Mouse (Mus musculus) hindbrain, embryonic 12.5 days (tissue): ENCODE results near the gene Gm11937. TPM values are rescaled to one million over a fixed set of nuclear protein-coding genes. Genes with fewer than 3 reads are reported as not detected.
"Not testable (repeated sequence)": the region's sequence is repeated elsewhere in the genome, so short reads cannot be mapped to it uniquely, and the experiment has no call there.

Source experiments
- ATAC-seq: fragments of 200-750 bp; cut with Nextera tagmentation; 2 replicates; pipeline ENCODE4 v1.8.0; 2017; ENCODE audit warnings: moderate TSS enrichment; ENCODE audit not compliant: low FRiP score
- H3K27ac ChIP-seq: fragments of 300-500 bp; sonication (generic); 2 replicates; pipeline ENCODE4 v1.5.1; 2016; ENCODE audit warnings: mild to moderate bottlenecking
- H3K27me3 ChIP-seq: fragments of 300-500 bp; sonication (generic); 2 replicates; pipeline ENCODE4 v1.6.1; 2016; ENCODE audit warnings: mild to moderate bottlenecking
- H3K36me3 ChIP-seq: fragments of 300-500 bp; sonication (generic); 2 replicates; pipeline ENCODE4 v1.6.1; 2016; ENCODE audit warnings: mild to moderate bottlenecking
- H3K4me1 ChIP-seq: fragments of 300-500 bp; sonication (generic); 2 replicates; pipeline ENCODE4 v1.6.1; 2016
- H3K4me2 ChIP-seq: fragments of 300-500 bp; sonication (generic); replicated peaks from 2 replicates; pipeline ENCODE4 v1.6.1; 2016; ENCODE audit warnings: mild to moderate bottlenecking
- H3K4me3 ChIP-seq: fragments of 300-500 bp; sonication (generic); 2 replicates; pipeline ENCODE4 v1.5.1; 2016; ENCODE audit warnings: mild to moderate bottlenecking
- H3K9ac ChIP-seq: fragments of 300-500 bp; sonication (generic); 2 replicates; pipeline ENCODE4 v1.6.1; 2016; ENCODE audit warnings: mild to moderate bottlenecking, moderate library complexity
- H3K9me3 ChIP-seq: fragments of 300-500 bp; sonication (generic); replicated peaks from 2 replicates; pipeline ENCODE4 v1.6.1; 2016; ENCODE audit warnings: mild to moderate bottlenecking
- WGBS: fragments of 180-500 bp; shearing (Covaris S2); methylation state at CpG from one replicate; pipeline ENCODE4 v1.1.7; 2016; 5-methylcytosine and 5-hydroxymethylcytosine counted together
- polyA plus RNA-seq: library from polyadenylated mRNA; unstranded; fragments of >200 nt; fragmentation: Nextera tagmentation; extraction: Ambion mirVana; gene quantifications from 2 replicates; pipeline ENCODE4 v1.2.1, GENCODE M21; 2016

The Gm11937 gene
- polyA plus RNA-seq: not detected in 2 replicates

GRCm38 (mm10) chr11:99610089-99610488 is at the start of gene Gm11937:
TSS of gene Gm11937 (minus strand) at chr11:99610189.
- H3K9me3 ChIP-seq, H3K36me3 ChIP-seq, H3K4me1 ChIP-seq, H3K4me3 ChIP-seq, H3K27me3 ChIP-seq, ATAC-seq, H3K27ac ChIP-seq, H3K4me2 ChIP-seq, H3K9ac ChIP-seq: not testable (repeated sequence)
- WGBS: 84% methylated on average over 1 of the region's 2 CpGs

- 89% methylated on average over 4 of the region's 4 CpGs for WGBS
- H3K27ac ChIP-seq: no peak overlapping the region
- no peaks in the 10 kb centered on the region for H3K27me3 ChIP-seq
- H3K4me3 ChIP-seq: no peak overlapping the region
- H3K9ac ChIP-seq: no peak overlapping the region
- H3K4me2 ChIP-seq: no peak overlapping the region
- H3K9me3 ChIP-seq: no peaks in the 10 kb centered on the region
- H3K36me3 ChIP-seq: no peaks in the 10 kb centered on the region
- ATAC-seq: no peak
- H3K4me1 ChIP-seq: no peaks in the 10 kb centered on the region
Observed at GRCm38 (mm10) chr11:99659256-99659655, 49.3 kb upstream of the Gm11937 start.

- H3K27me3 ChIP-seq, H3K36me3 ChIP-seq, H3K4me1 ChIP-seq, H3K4me2 ChIP-seq, H3K4me3 ChIP-seq, H3K9me3 ChIP-seq, H3K9ac ChIP-seq, H3K27ac ChIP-seq, ATAC-seq: not testable (repeated sequence)
- 59% methylated on average over 10 of the region's 10 CpGs for WGBS
Observed at GRCm38 (mm10) chr11:99658467-99659010, 48.5 kb upstream of the Gm11937 start, which contains the start of gene Gm11563. TSS of gene Gm11563 (minus strand) at chr11:99658960.

- no peak overlapping the region for H3K27ac ChIP-seq
- no peaks in the 10 kb centered on the region for H3K4me1 ChIP-seq
- no peaks in the 10 kb centered on the region for H3K36me3 ChIP-seq
- no peak overlapping the region for H3K4me3 ChIP-seq
- H3K9ac ChIP-seq: no peak overlapping the region
- no peaks in the 10 kb centered on the region for H3K9me3 ChIP-seq
- no peaks in the 10 kb centered on the region for H3K27me3 ChIP-seq
- H3K4me2 ChIP-seq: no peak overlapping the region
- ATAC-seq: no peak
- WGBS: 49% methylated on average over 5 of the region's 5 CpGs
Observed at GRCm38 (mm10) chr11:99657051-99657450, 47.1 kb upstream of the Gm11937 start.

GRCm38 (mm10) chr11:99650136-99650535 is 40.1 kb upstream of the Gm11937 start, which contains the start of gene Gm11555:
TSS of gene Gm11555 (minus strand) at chr11:99650236.
- Histone ChIP-seq H3K9ac (no peak within 1 kb of the TSS), H3K9me3 (no peaks in the 10 kb centered on the region), H3K4me3 (no peak within 1 kb of the TSS), H3K36me3 (no peaks in the 10 kb centered on the region), H3K27ac (no peak within 1 kb of the TSS), H3K4me1 (no peaks in the 10 kb centered on the region), H3K27me3 (no peaks in the 10 kb centered on the region), H3K4me2 (no peak within 1 kb of the TSS)
- 83% methylated on average over 2 of the region's 2 CpGs for WGBS
- no peak for ATAC-seq

GRCm38 (mm10) chr11:99646444-99646843 is 36.5 kb upstream of the Gm11937 start:
- Histone ChIP-seq H3K9ac (no peak overlapping the region), H3K9me3 (no peaks in the 10 kb centered on the region), H3K36me3 (no peaks in the 10 kb centered on the region), H3K27me3 (no peaks in the 10 kb centered on the region), H3K4me3 (no peak overlapping the region), H3K4me1 (no peaks in the 10 kb centered on the region), H3K27ac (no peak overlapping the region), H3K4me2 (no peak overlapping the region)
- WGBS: 91% methylated on average over 15 of the region's 15 CpGs
- ATAC-seq: no peak

- no peak overlapping the region for H3K9ac ChIP-seq
- H3K9me3 ChIP-seq: no peaks in the 10 kb centered on the region
- H3K27ac ChIP-seq: no peak overlapping the region
- no peak overlapping the region for H3K4me2 ChIP-seq
- ATAC-seq: no peak
- no peaks in the 10 kb centered on the region for H3K27me3 ChIP-seq
- H3K4me3 ChIP-seq: no peak overlapping the region
- H3K36me3 ChIP-seq: no peaks in the 10 kb centered on the region
- 78% methylated on average over 3 of the region's 3 CpGs for WGBS
- no peaks in the 10 kb centered on the region for H3K4me1 ChIP-seq
Observed at GRCm38 (mm10) chr11:99644351-99644750, 34.4 kb upstream of the Gm11937 start.

- not testable (repeated sequence) for H3K27ac ChIP-seq, H3K4me1 ChIP-seq, H3K9me3 ChIP-seq, H3K36me3 ChIP-seq, H3K27me3 ChIP-seq, H3K4me3 ChIP-seq, H3K9ac ChIP-seq, ATAC-seq, H3K4me2 ChIP-seq
- 81% methylated on average over 9 of the region's 9 CpGs for WGBS
Observed at GRCm38 (mm10) chr11:99643635-99644139, 33.7 kb upstream of the Gm11937 start, which contains the start of gene Krtap4-7. TSS of gene Krtap4-7 (minus strand) at chr11:99644089.

GRCm38 (mm10) chr11:99640926-99641325 is 30.9 kb upstream of the Gm11937 start:
- Histone ChIP-seq H3K4me1 (no peaks in the 10 kb centered on the region), H3K4me3 (no peak overlapping the region), H3K27me3 (no peaks in the 10 kb centered on the region), H3K4me2 (no peak overlapping the region), H3K27ac (no peak overlapping the region), H3K36me3 (no peaks in the 10 kb centered on the region), H3K9ac (no peak overlapping the region), H3K9me3 (no peaks in the 10 kb centered on the region)
- WGBS: 41% methylated on average over 1 of the region's 1 CpGs
- ATAC-seq: no peak

GRCm38 (mm10) chr11:99637086-99637485 is 27.1 kb upstream of the Gm11937 start:
- Histone ChIP-seq H3K4me3 (no peak overlapping the region), H3K4me2 (no peak overlapping the region), H3K27ac (no peak overlapping the region), H3K36me3 (no peaks in the 10 kb centered on the region), H3K9me3 (no peaks in the 10 kb centered on the region), H3K27me3 (no peaks in the 10 kb centered on the region), H3K4me1 (no peaks in the 10 kb centered on the region), H3K9ac (no peak overlapping the region)
- ATAC-seq: no peak
- WGBS: 76% methylated on average over 1 of the region's 1 CpGs

GRCm38 (mm10) chr11:99634653-99635134 is 24.7 kb upstream of the Gm11937 start, which contains the start of gene Krtap4-2:
TSS of gene Krtap4-2 (minus strand) at chr11:99635084.
- Histone ChIP-seq H3K36me3 (no peaks in the 10 kb centered on the region), H3K9ac (no peak within 1 kb of the TSS), H3K9me3 (no peaks in the 10 kb centered on the region), H3K4me2 (no peak within 1 kb of the TSS), H3K4me3 (no peak within 1 kb of the TSS), H3K27me3 (no peaks in the 10 kb centered on the region), H3K27ac (no peak within 1 kb of the TSS), H3K4me1 (no peaks in the 10 kb centered on the region)
- no peak for ATAC-seq
- 42% methylated on average over 8 of the region's 8 CpGs for WGBS

GRCm38 (mm10) chr11:99633293-99633692 is 23.3 kb upstream of the Gm11937 start:
- H3K4me2 ChIP-seq: no peak overlapping the region
- no peaks in the 10 kb centered on the region for H3K27me3 ChIP-seq
- H3K27ac ChIP-seq: no peak overlapping the region
- WGBS: 76% methylated on average over 2 of the region's 2 CpGs
- H3K9me3 ChIP-seq: no peaks in the 10 kb centered on the region
- no peaks in the 10 kb centered on the region for H3K36me3 ChIP-seq
- H3K9ac ChIP-seq: no peak overlapping the region
- no peaks in the 10 kb centered on the region for H3K4me1 ChIP-seq
- no peak overlapping the region for H3K4me3 ChIP-seq
- ATAC-seq: no peak

- no peaks in the 10 kb centered on the region; the same call in 1 of the 2 replicates for H3K27me3 ChIP-seq
- H3K36me3 ChIP-seq: no peaks in the 10 kb centered on the region
- no peak overlapping the region for H3K9ac ChIP-seq
- no peak for ATAC-seq
- WGBS: 85% methylated on average over 3 of the region's 3 CpGs
- no peak overlapping the region for H3K27ac ChIP-seq
- no peak overlapping the region for H3K4me3 ChIP-seq
- no peaks in the 10 kb centered on the region for H3K4me1 ChIP-seq
- H3K9me3 ChIP-seq: no peaks in the 10 kb centered on the region
- no peak overlapping the region for H3K4me2 ChIP-seq
Observed at GRCm38 (mm10) chr11:99630890-99631289, 20.9 kb upstream of the Gm11937 start.
